ENCODE assay signal across 7 mouse cellular contexts in the genomic region with DNA sequence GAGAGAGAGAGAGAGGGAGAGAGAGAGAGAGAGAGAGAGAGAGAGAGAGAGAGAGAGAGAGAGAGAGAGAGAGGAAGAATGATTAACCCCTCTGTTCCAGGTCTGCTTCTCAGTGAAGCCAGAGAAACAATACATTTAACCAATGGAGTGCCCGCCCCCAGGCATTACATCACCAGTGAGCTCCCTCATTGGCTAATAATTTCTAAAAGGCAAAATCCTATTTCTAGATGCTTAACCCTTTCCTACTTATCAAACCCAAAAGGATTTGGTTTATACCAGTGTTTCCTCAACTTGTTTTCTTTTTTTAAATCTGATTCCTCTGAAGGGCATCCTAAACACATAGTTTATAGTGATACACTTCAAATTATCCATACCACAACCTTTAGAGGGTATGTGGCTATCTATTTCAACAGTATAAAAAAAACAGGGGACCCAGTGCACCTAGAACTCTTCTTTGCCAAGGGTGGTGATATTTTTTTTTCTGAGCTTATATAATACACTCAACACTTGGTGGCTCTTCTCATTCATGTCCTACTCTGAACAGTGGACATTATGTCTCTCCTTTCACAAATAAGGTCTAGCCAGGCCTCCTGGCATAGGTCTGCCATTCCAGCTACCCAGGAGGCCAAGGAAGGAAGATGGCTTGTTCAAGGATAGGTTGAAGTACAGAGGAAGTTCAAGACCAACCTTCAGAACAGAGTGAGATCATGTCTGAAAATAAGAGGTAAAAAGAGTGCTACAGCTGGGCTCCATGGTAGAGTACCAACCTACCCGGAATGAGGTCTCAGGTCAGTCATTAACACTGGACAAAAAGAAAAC. TPM values are rescaled to one million over a fixed set of nuclear protein-coding genes. Genes with fewer than 3 reads are reported as not detected.
DNase-seq lines count a peak whose midpoint lies in the region; ATAC-seq and TF ChIP-seq lines count a peak whose summit lies in the region.

No protein-coding gene starts in this region.

- H3K9ac ChIP-seq in stomach, embryonic 14.5 days (replicated peaks; ENCODE audit: low read depth, low read length) = no peak overlapping the region
- H3K9ac ChIP-seq in stomach, postnatal 0 days (ENCODE audit: low read length) = no peak overlapping the region
- no peak overlapping the region for H3K9ac ChIP-seq in limb, embryonic 14.5 days (ENCODE audit: low read depth, low read length, severe bottlenecking)
- H3K9ac ChIP-seq in liver, embryonic 12.5 days = no peak overlapping the region

- TF ChIP-seq CTCF in stomach, postnatal 0 days (IDR thresholded peaks at IDR 0.05; ENCODE audit: low read depth) = no peak

- WGBS in stomach, embryonic 14.5 days = 33% methylated on average over 2 of the region's 2 CpGs
- 43% methylated on average over 2 of the region's 2 CpGs for WGBS in stomach, postnatal 0 days
- WGBS in limb, embryonic 14.5 days = 42% methylated on average over 2 of the region's 2 CpGs
- WGBS in liver, embryonic 12.5 days (ENCODE audit: insufficient replicate concordance) = 36% methylated on average over 2 of the region's 2 CpGs

- DNase-seq in stomach, postnatal 0 days (ENCODE audit: low spot score) = no peak
- peak; percentile 47 for DNase-seq in forelimb bud, embryonic 11.5 days (ENCODE audit: low read depth, low spot score)
- peak; percentile 73 for DNase-seq in limb, embryonic 14.5 days (ENCODE audit: low spot score)
- no peak for DNase-seq in urinary bladder, postnatal 10 days (ENCODE audit: low spot score)
- DNase-seq in urinary bladder, adult 18-20 months (ENCODE audit: low spot score in 2 of 2) = no peak

- no peaks in the 10 kb centered on the region for H3K9me3 ChIP-seq in stomach, embryonic 14.5 days (ENCODE audit: control insufficient read depth, low read depth, low read length)
- no peaks in the 10 kb centered on the region for H3K9me3 ChIP-seq in stomach, postnatal 0 days (ENCODE audit: control insufficient read depth, low read length)
- no peaks in the 10 kb centered on the region for H3K9me3 ChIP-seq in limb, embryonic 14.5 days (ENCODE audit: control insufficient read depth, low read length)
- no peaks in the 10 kb centered on the region for H3K9me3 ChIP-seq in liver, embryonic 12.5 days (replicated peaks)

- no peak overlapping the region for H3K27ac ChIP-seq in stomach, embryonic 14.5 days (ENCODE audit: low read length)
- H3K27ac ChIP-seq in stomach, postnatal 0 days (replicated peaks) = no peak overlapping the region
- H3K27ac ChIP-seq in limb, embryonic 14.5 days (replicated peaks; ENCODE audit: low read depth, low read length) = no peak overlapping the region
- no peak overlapping the region for H3K27ac ChIP-seq in liver, embryonic 12.5 days

- ATAC-seq in stomach, embryonic 14.5 days (ENCODE audit: insufficient number of reproducible peaks, insufficient read depth, low FRiP score, low read depth) = peak; percentile 59; the same call in 1 of the 2 replicates
- no peak for ATAC-seq in stomach, postnatal 0 days (ENCODE audit: low FRiP score, low TSS enrichment)
- peak; percentile 86 for ATAC-seq in limb, embryonic 14.5 days (ENCODE audit: low FRiP score, low read depth)
- ATAC-seq in liver, embryonic 12.5 days = no peak

- no peak for TF ChIP-seq EP300 in stomach, postnatal 0 days (optimal IDR thresholded peaks at IDR 0.05)

- peaks cover under 1% of the 10 kb centered on the region; the same call in 1 of the 2 replicates for H3K4me1 ChIP-seq in stomach, embryonic 14.5 days (ENCODE audit: control insufficient read depth, insufficient read depth, low read length)
- no peaks in the 10 kb centered on the region for H3K4me1 ChIP-seq in stomach, postnatal 0 days (replicated peaks; ENCODE audit: control insufficient read depth, insufficient read depth)
- peaks cover 6% of the 10 kb centered on the region; the same call in 1 of the 2 replicates for H3K4me1 ChIP-seq in limb, embryonic 14.5 days (ENCODE audit: control insufficient read depth, insufficient read depth, low read length)
- no peaks in the 10 kb centered on the region for H3K4me1 ChIP-seq in liver, embryonic 12.5 days

- H3K27me3 ChIP-seq in stomach, embryonic 14.5 days (ENCODE audit: control insufficient read depth, insufficient read depth, low read length) = no peaks in the 10 kb centered on the region
- H3K27me3 ChIP-seq in stomach, postnatal 0 days (ENCODE audit: control insufficient read depth, insufficient read depth, low read length) = no peaks in the 10 kb centered on the region
- H3K27me3 ChIP-seq in limb, embryonic 14.5 days (ENCODE audit: control insufficient read depth, insufficient read depth, low read length) = no peaks in the 10 kb centered on the region
- no peaks in the 10 kb centered on the region; the same call in 1 of the 2 replicates for H3K27me3 ChIP-seq in liver, embryonic 12.5 days (replicated peaks)

- H3K4me3 ChIP-seq in stomach, embryonic 14.5 days (ENCODE audit: low read depth, low read length) = no peak overlapping the region
- no peak overlapping the region for H3K4me3 ChIP-seq in stomach, postnatal 0 days (ENCODE audit: low read depth, low read length)
- H3K4me3 ChIP-seq in limb, embryonic 14.5 days (replicated peaks; ENCODE audit: low read length) = peak overlapping the region; percentile 10; the same call in 1 of the 2 replicates
- H3K4me3 ChIP-seq in liver, embryonic 12.5 days = no peak overlapping the region

- no peaks in the 10 kb centered on the region for H3K36me3 ChIP-seq in stomach, embryonic 14.5 days (ENCODE audit: control insufficient read depth, insufficient read depth, low read length)
- no peaks in the 10 kb centered on the region for H3K36me3 ChIP-seq in stomach, postnatal 0 days (ENCODE audit: control insufficient read depth, insufficient read depth, low read length)
- H3K36me3 ChIP-seq in limb, embryonic 14.5 days (ENCODE audit: control insufficient read depth, insufficient read depth, low read length) = no peaks in the 10 kb centered on the region
- no peaks in the 10 kb centered on the region for H3K36me3 ChIP-seq in liver, embryonic 12.5 days

- 0 out of 2 replicates have a peak overlapping the region, but pooled peaks have one; percentile 5 for H3K4me2 ChIP-seq in stomach, embryonic 14.5 days (replicated peaks; ENCODE audit: low read depth, low read length)
- no peak overlapping the region for H3K4me2 ChIP-seq in stomach, postnatal 0 days (replicated peaks; ENCODE audit: low read depth)
- H3K4me2 ChIP-seq in limb, embryonic 14.5 days (replicated peaks; ENCODE audit: low read depth, low read length, severe bottlenecking) = peak overlapping the region; percentile 42; the same call in 1 of the 2 replicates
- H3K4me2 ChIP-seq in liver, embryonic 12.5 days = no peak overlapping the region

- TF ChIP-seq POLR2A in limb, embryonic 14.5 days (IDR thresholded peaks at IDR 0.05; ENCODE audit: borderline replicate concordance, extremely low read depth, insufficient read depth, insufficient read length) = no peak

RNA-seq across cellular contexts. Expression of a gene that starts 6.4 kb away (rescaled TPM):
- 5.6 and 5.8 TPM in 2 replicates for polyA plus RNA-seq in stomach, embryonic 14.5 days (2014; fragmentation: Nextera tagmentation; extraction: Ambion mirVana)
- 1.3 and 1.6 TPM in 2 replicates for polyA plus RNA-seq in stomach, postnatal 0 days (2015; fragmentation: Nextera tagmentation; extraction: Ambion mirVana)
- 1.6 and 1.9 TPM in 2 replicates for polyA plus RNA-seq in limb, embryonic 14.5 days (2012; rRNA removed)
- 2.0 and 2.9 TPM in 2 replicates for polyA plus RNA-seq in limb, embryonic 14.5 days (2014; fragmentation: Nextera tagmentation; extraction: Ambion mirVana)
- polyA plus RNA-seq in liver, embryonic 12.5 days (2016; fragmentation: Nextera tagmentation; extraction: Ambion mirVana) = 0.42 and 0.57 TPM in 2 replicates

Comparison
In these comparisons a context has a peak if more than half of its experiments do, and no peak if none do; other contexts are left out.
1. ATAC-seq: peak in stomach, embryonic 14.5 days (single experiment) and limb, embryonic 14.5 days (single experiment); none in stomach, postnatal 0 days (single experiment) and liver, embryonic 12.5 days (single experiment).
2. H3K4me2 ChIP-seq: peak in stomach, embryonic 14.5 days (single experiment) and limb, embryonic 14.5 days (single experiment); none in stomach, postnatal 0 days (single experiment) and liver, embryonic 12.5 days (single experiment).
3. DNase-seq: peak in forelimb bud, embryonic 11.5 days (single experiment) and limb, embryonic 14.5 days (single experiment); none in stomach, postnatal 0 days (single experiment), urinary bladder, postnatal 10 days (single experiment) and urinary bladder, adult 18-20 months (0 of 2).